ENCODE assay signal across 23 mouse cellular contexts in the genomic region with DNA sequence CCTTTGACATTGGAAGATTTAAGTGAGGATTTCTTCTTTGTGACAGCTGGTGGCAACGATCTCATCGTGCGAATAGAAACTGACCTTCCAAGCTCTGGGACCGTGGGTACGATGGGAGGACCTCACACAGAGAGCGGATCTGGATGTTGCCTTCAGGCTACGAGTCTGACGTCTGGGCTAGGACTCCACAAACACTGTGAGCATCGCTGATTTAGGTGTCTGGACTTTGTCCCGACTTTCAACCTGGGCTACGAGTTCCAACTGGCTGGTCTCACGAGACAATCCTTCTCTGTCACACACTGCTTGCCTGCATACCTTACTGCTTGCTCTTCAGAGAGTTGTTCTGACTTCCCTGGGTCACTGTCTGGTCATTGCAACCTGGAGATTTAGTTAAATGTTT. TPM values are rescaled to one million over a fixed set of nuclear protein-coding genes. Genes with fewer than 3 reads are reported as not detected.
DNase-seq lines count a peak whose midpoint lies in the region; ATAC-seq and TF ChIP-seq lines count a peak whose summit lies in the region.
"Had no signal": no experiment of that assay in that cellular context is flagged by ENCODE, and none has a peak within 500 bp of the region (broad histone marks: within the 10 kb centered on the region; RNA-seq: fewer than 3 reads in every experiment).

No protein-coding gene starts in this region.

- peak overlapping the region; percentile 25 for H3K4me2 ChIP-seq in heart, embryonic 12.5 days
- H3K4me2 ChIP-seq in kidney, postnatal 0 days (ENCODE audit: low read length), result no peak overlapping the region; the same call in 1 of the 2 replicates
- 0 out of 2 replicates have a peak overlapping the region, but pooled peaks have one; percentile 19 for H3K4me2 ChIP-seq in intestine, embryonic 16.5 days (ENCODE audit: low read depth, low read length)
- H3K4me2 ChIP-seq: embryonic facial prominence, embryonic 15.5 days; midbrain, embryonic 11.5 days had no signal

- 48% methylated on average over 12 of the region's 12 CpGs for WGBS in heart, embryonic 12.5 days
- 52% methylated on average over 12 of the region's 12 CpGs for WGBS in heart, embryonic 10.5 days
- WGBS in kidney, postnatal 0 days, result 53% methylated on average over 12 of the region's 12 CpGs
- WGBS in intestine, embryonic 16.5 days, result 38% methylated on average over 12 of the region's 12 CpGs

- no peak for ATAC-seq in heart, embryonic 12.5 days (ENCODE audit: insufficient number of reproducible peaks, low FRiP score)
- ATAC-seq in kidney, postnatal 0 days (replicated peaks; ENCODE audit: low FRiP score, low read depth), result peak; percentile 68; the same call in 1 of the 2 replicates
- ATAC-seq in intestine, embryonic 16.5 days, result peak; percentile 47

- no peak overlapping the region for H3K27ac ChIP-seq in heart, embryonic 12.5 days (ENCODE audit: poor library complexity, severe bottlenecking)
- H3K27ac ChIP-seq in heart, embryonic 10.5 days, result no peak overlapping the region
- H3K27ac ChIP-seq in kidney, postnatal 0 days, result no peak overlapping the region
- H3K27ac ChIP-seq in intestine, embryonic 16.5 days (ENCODE audit: low read length), result no peak overlapping the region
- H3K27ac ChIP-seq: embryonic facial prominence, embryonic 15.5 days; forebrain, embryonic 10.5 days; hindbrain, embryonic 10.5 days had no signal

- no peak overlapping the region for H3K9ac ChIP-seq in heart, embryonic 12.5 days
- no peak overlapping the region for H3K9ac ChIP-seq in kidney, postnatal 0 days (ENCODE audit: low read depth, low read length)
- H3K9ac ChIP-seq in intestine, embryonic 16.5 days (ENCODE audit: low read depth, low read length), result no peak overlapping the region
- H3K9ac ChIP-seq: embryonic facial prominence, embryonic 15.5 days had no signal

- H3K36me3 ChIP-seq in heart, embryonic 12.5 days, result no peaks in the 10 kb centered on the region
- no peaks in the 10 kb centered on the region for H3K36me3 ChIP-seq in heart, embryonic 10.5 days
- no peaks in the 10 kb centered on the region for H3K36me3 ChIP-seq in kidney, postnatal 0 days (ENCODE audit: insufficient read depth, low read length)
- no peaks in the 10 kb centered on the region for H3K36me3 ChIP-seq in intestine, embryonic 16.5 days (ENCODE audit: control insufficient read depth, insufficient read depth, low read length)
- H3K36me3 ChIP-seq: embryonic facial prominence, embryonic 15.5 days; forebrain, embryonic 10.5 days; hindbrain, embryonic 10.5 days had no signal

- no peak overlapping the region for H3K4me3 ChIP-seq in heart, embryonic 12.5 days
- no peak overlapping the region for H3K4me3 ChIP-seq in heart, embryonic 10.5 days
- no peak overlapping the region for H3K4me3 ChIP-seq in kidney, postnatal 0 days (replicated peaks; ENCODE audit: low read depth, low read length)
- H3K4me3 ChIP-seq in intestine, embryonic 16.5 days (ENCODE audit: low read length), result no peak overlapping the region
- H3K4me3 ChIP-seq: embryonic facial prominence, embryonic 15.5 days; forebrain, embryonic 10.5 days; hindbrain, embryonic 10.5 days had no signal

- H3K9me3 ChIP-seq in heart, embryonic 12.5 days (replicated peaks), result no peaks in the 10 kb centered on the region
- H3K9me3 ChIP-seq in heart, embryonic 10.5 days, result no peaks in the 10 kb centered on the region
- no peaks in the 10 kb centered on the region for H3K9me3 ChIP-seq in kidney, postnatal 0 days (replicated peaks; ENCODE audit: low read length)
- no peaks in the 10 kb centered on the region for H3K9me3 ChIP-seq in intestine, embryonic 16.5 days (ENCODE audit: control insufficient read depth, low read length)
- H3K9me3 ChIP-seq: embryonic facial prominence, embryonic 15.5 days; forebrain, embryonic 10.5 days; hindbrain, embryonic 10.5 days had no signal

- H3K27me3 ChIP-seq in heart, embryonic 12.5 days (replicated peaks), result no peaks in the 10 kb centered on the region
- no peaks in the 10 kb centered on the region for H3K27me3 ChIP-seq in heart, embryonic 10.5 days (ENCODE audit: insufficient read depth, poor library complexity, severe bottlenecking)
- H3K27me3 ChIP-seq in kidney, postnatal 0 days (ENCODE audit: insufficient read depth, low read length), result no peaks in the 10 kb centered on the region
- no peaks in the 10 kb centered on the region for H3K27me3 ChIP-seq in intestine, embryonic 16.5 days (replicated peaks; ENCODE audit: control insufficient read depth, insufficient read depth, low read length)
- H3K27me3 ChIP-seq: embryonic facial prominence, embryonic 15.5 days had no signal

- H3K4me1 ChIP-seq in heart, embryonic 12.5 days (replicated peaks), result no peaks in the 10 kb centered on the region
- 0 out of 2 replicates have a peak, but pooled peaks cover 8% of the 10 kb centered on the region for H3K4me1 ChIP-seq in heart, embryonic 10.5 days
- no peaks in the 10 kb centered on the region for H3K4me1 ChIP-seq in kidney, postnatal 0 days (replicated peaks; ENCODE audit: insufficient read depth, low read length)
- H3K4me1 ChIP-seq in intestine, embryonic 16.5 days (ENCODE audit: control insufficient read depth, insufficient read depth, low read length), result peaks cover 4% of the 10 kb centered on the region; the same call in 1 of the 2 replicates
- H3K4me1 ChIP-seq: embryonic facial prominence, embryonic 15.5 days had no signal

- no peak for DNase-seq in heart, embryonic 10.5 days (ENCODE audit: low spot score)
- DNase-seq in kidney, postnatal 0 days (ENCODE audit: low spot score), result no peak
- DNase-seq in kidney, adult 18-20 months, result no peak
- peak; percentile 62 for DNase-seq in yolk sac, embryonic 10.5 days (ENCODE audit: low spot score)
- DNase-seq in lung, postnatal 14 days, result no peak
- no peak for DNase-seq in layer of hippocampus, postnatal 10 days (ENCODE audit: low spot score in 2 of 2)
- DNase-seq: adrenal gland, adult 2 months; cerebellum, postnatal 25 days; gastrocnemius, postnatal 10 days; heart, adult 18-20 months; kidney, postnatal 4 days; left cerebral cortex, postnatal 4 days; lung, adult 2 months; lung, postnatal 4 days; right cerebral cortex, postnatal 14 days had no signal

- TF ChIP-seq CTCF in kidney, postnatal 0 days (IDR thresholded peaks at IDR 0.05; ENCODE audit: low read depth), result no peak

RNA-seq across cellular contexts. Expression of a gene that starts 39.4 kb away (rescaled TPM):
- 0.66 and 0.83 TPM in 2 replicates for polyA plus RNA-seq in heart, embryonic 12.5 days (2016; fragmentation: Nextera tagmentation; extraction: Ambion mirVana)
- polyA plus RNA-seq in heart, embryonic 10.5 days (2016; fragmentation: Nextera tagmentation; extraction: Ambion mirVana), result 1.1 TPM in 2 replicates
- 0.56 and 0.71 TPM in 2 replicates for polyA plus RNA-seq in kidney, postnatal 0 days (2015; fragmentation: Nextera tagmentation; extraction: Ambion mirVana)
- polyA plus RNA-seq in intestine, embryonic 16.5 days (2015; fragmentation: Nextera tagmentation; extraction: Ambion mirVana), result 0.09 and 0.13 TPM in 2 replicates
- 1 to 10 TPM; 1.5 to 2.3 TPM for total RNA-seq in layer of hippocampus, postnatal 10 days (2021)
- total RNA-seq: adrenal gland, adult 2 months; gastrocnemius, postnatal 10 days; MEL had no signal
- polyA plus RNA-seq: adrenal gland, adult 2 months; spleen, adult 2 months had no signal
